Comparison of ENCODE assay signal across 8 mouse cellular contexts in the genomic region with DNA sequence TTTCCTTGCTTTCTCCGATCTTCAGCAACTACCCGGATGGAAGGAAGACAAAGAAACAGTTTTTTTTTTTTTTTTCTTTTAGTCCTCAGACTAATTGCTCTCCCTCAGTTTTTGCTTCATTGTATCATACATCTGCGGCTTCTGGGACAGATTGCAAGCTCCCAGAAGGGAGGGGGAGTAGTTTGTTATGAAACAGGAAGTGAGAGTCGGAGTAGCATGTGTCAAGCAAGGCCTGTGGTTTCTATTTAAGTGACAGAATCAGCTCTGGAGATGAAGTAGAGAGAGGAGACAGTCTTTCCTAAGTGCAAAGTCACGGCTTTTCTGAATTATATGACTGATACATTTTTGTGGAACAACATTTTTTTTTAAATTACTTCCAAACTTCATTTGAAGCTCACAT.
A peak's percentile ranks its signal among the peaks of the same experiment; 100 is the strongest.
DNase-seq lines count a peak whose midpoint lies in the region; ATAC-seq lines count a peak whose summit lies in the region.

No protein-coding gene starts in this region.

- no peak overlapping the region for H3K4me3 ChIP-seq in forebrain, embryonic 13.5 days
- H3K4me3 ChIP-seq in forebrain, embryonic 10.5 days: no peak overlapping the region
- no peak overlapping the region for H3K4me3 ChIP-seq in lung, embryonic 16.5 days (ENCODE audit: low read length)

- intact Hi-C loops in left cerebral cortex, postnatal 25 days (cut with DNase I): no loop called here
- intact Hi-C loops in gastrocnemius, postnatal 14 days (cut with DNase I; ENCODE audit: low total_unique reads): no loop called here

- 55% methylated on average over 5 of the region's 5 CpGs for WGBS in forebrain, embryonic 13.5 days
- 78% methylated on average over 5 of the region's 5 CpGs for WGBS in forebrain, embryonic 10.5 days
- 34% methylated on average over 5 of the region's 5 CpGs for WGBS in lung, embryonic 16.5 days

- ATAC-seq in forebrain, embryonic 13.5 days: peak; percentile 54; the same call in 1 of the 2 replicates
- peak; percentile 77 for ATAC-seq in lung, embryonic 16.5 days (ENCODE audit: low read depth)

- peaks cover 8% of the 10 kb centered on the region; the same call in 1 of the 2 replicates for H3K4me1 ChIP-seq in forebrain, embryonic 13.5 days
- no peaks in the 10 kb centered on the region for H3K4me1 ChIP-seq in forebrain, embryonic 10.5 days
- H3K4me1 ChIP-seq in lung, embryonic 16.5 days (replicated peaks; ENCODE audit: control insufficient read depth, insufficient read depth, low read length): peaks cover 8% of the 10 kb centered on the region

- no peaks in the 10 kb centered on the region for H3K27me3 ChIP-seq in forebrain, embryonic 13.5 days
- no peaks in the 10 kb centered on the region for H3K27me3 ChIP-seq in forebrain, embryonic 10.5 days (ENCODE audit: poor library complexity, severe bottlenecking)
- H3K27me3 ChIP-seq in lung, embryonic 16.5 days (ENCODE audit: control insufficient read depth, insufficient read depth, low read depth, low read length): no peaks in the 10 kb centered on the region

- no peaks in the 10 kb centered on the region for H3K36me3 ChIP-seq in forebrain, embryonic 13.5 days (ENCODE audit: poor library complexity, severe bottlenecking)
- H3K36me3 ChIP-seq in forebrain, embryonic 10.5 days (replicated peaks): no peaks in the 10 kb centered on the region
- no peaks in the 10 kb centered on the region for H3K36me3 ChIP-seq in lung, embryonic 16.5 days (ENCODE audit: control insufficient read depth, insufficient read depth, low read length)

- H3K4me2 ChIP-seq in forebrain, embryonic 13.5 days: no peak overlapping the region
- H3K4me2 ChIP-seq in lung, embryonic 16.5 days (ENCODE audit: low read depth, low read length): no peak overlapping the region

- no peak overlapping the region for H3K9ac ChIP-seq in forebrain, embryonic 13.5 days
- no peak overlapping the region for H3K9ac ChIP-seq in lung, embryonic 16.5 days (ENCODE audit: low read length)

- H3K27ac ChIP-seq in forebrain, embryonic 13.5 days: peak overlapping the region; percentile 59; the same call in 1 of the 2 replicates
- no peak overlapping the region for H3K27ac ChIP-seq in forebrain, embryonic 10.5 days
- H3K27ac ChIP-seq in lung, embryonic 16.5 days (ENCODE audit: low read length): no peak overlapping the region

- no peak for DNase-seq in forebrain, embryonic 10.5 days (ENCODE audit: extremely low spot score, low spot score)
- no peak for DNase-seq in lung, postnatal 14 days
- DNase-seq in left cerebral cortex, postnatal 25 days (ENCODE audit: low spot score in 2 of 2): peak; percentile 64 to 94
- peak; percentile 77 for DNase-seq in thymus, postnatal 0 days (ENCODE audit: low spot score)
- DNase-seq in gastrocnemius, postnatal 14 days: no peak
- no peak for DNase-seq in kidney, postnatal 10 days

- H3K9me3 ChIP-seq in forebrain, embryonic 13.5 days (replicated peaks): no peaks in the 10 kb centered on the region
- H3K9me3 ChIP-seq in forebrain, embryonic 10.5 days: no peaks in the 10 kb centered on the region
- H3K9me3 ChIP-seq in lung, embryonic 16.5 days (ENCODE audit: control insufficient read depth, low read length): no peaks in the 10 kb centered on the region

Comparison
In these comparisons a context has a peak if more than half of its experiments do, and no peak if none do; other contexts are left out.
1. DNase-seq: peak in left cerebral cortex, postnatal 25 days (2 of 2) and thymus, postnatal 0 days (single experiment); none in forebrain, embryonic 10.5 days (single experiment), lung, postnatal 14 days (single experiment), gastrocnemius, postnatal 14 days (single experiment) and kidney, postnatal 10 days (single experiment).